Mouse (Mus musculus) CD8-positive naive resting alpha-beta T cell, adult 57 days (primary cell): Measurements from ENCODE around the gene Sigmar1. TPM values are rescaled to one million over a fixed set of nuclear protein-coding genes. Genes with fewer than 3 reads are reported as not detected.

Source experiments
- total RNA-seq: library from RNA; stranded (reverse); gene quantifications from one replicate; pipeline ENCODE4 v1.2.4, GENCODE M21; 2023

Sigmar1 gene
- total RNA-seq = 23.5 TPM

DNA sequence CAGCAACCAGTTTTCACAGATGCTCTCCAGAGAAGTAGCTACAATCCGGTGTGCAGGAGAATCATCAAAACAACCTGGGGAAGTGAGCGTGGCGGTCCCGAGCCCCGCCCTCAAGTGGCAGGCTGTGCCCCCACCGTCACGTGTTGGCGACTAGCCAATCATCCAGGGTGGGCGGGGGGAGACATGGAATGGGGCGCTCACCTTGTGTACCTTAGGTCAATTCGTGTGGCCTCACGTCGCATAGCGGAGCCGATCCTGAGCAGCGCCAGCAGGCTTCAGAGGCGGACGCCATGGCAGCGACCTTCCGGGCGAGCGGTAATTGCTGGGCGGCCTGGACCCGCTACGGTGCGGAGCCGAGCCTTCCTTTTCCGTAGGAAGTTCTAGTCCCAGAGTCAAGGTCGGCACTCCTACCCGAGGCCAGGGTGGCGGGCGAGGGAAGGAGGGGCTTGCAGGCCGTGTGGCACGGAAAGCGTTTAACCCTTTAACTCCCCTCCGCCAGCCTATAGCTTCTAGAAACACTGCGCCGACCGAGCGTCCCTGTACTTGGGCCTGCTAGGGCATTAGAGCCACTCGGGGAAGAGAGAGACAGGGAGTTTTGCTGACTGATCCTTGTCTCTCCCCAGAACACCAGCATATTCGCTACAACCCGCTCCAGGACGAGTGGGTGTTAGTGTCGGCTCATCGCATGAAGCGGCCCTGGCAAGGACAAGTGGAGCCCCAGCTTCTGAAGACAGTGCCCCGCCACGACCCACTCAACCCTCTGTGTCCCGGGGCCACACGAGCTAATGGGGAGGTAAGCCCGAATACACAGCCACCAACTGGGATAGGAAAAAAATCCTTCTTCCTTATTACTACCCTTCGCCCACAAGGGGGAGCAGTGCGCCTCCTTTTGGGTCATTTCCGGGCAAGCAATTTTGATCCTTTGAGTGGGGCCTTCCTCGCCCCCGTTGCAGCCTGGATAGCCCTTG is at the start of gene Sigmar1:
TSS of gene Sigmar1 (minus strand) at position 820 of the 968 bp plus-strand sequence.

DNA sequence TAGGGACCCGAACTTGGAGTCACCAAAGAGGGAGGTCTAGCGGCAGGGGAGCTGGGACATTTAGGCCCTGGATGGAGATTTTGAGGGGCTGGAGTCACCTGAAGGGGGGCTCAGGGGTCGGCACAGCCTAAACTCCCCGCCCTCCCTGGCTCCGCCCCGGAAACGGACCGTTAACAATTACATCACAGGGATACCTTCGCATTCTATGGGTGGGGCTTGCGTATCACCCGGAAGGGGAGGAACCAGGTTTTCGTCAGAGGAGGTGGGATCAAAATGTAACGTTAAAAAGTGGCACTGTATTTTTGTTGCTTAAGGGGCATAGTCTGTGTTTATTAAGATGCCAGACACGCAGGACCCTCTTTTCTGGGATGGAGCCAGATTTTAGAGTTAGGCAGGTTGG is 18.0 kb upstream of the Sigmar1 start, which contains the start of gene Ccl27a:
TSS of gene Ccl27a (minus strand) at position 246 of the 400 bp plus-strand sequence.

DNA sequence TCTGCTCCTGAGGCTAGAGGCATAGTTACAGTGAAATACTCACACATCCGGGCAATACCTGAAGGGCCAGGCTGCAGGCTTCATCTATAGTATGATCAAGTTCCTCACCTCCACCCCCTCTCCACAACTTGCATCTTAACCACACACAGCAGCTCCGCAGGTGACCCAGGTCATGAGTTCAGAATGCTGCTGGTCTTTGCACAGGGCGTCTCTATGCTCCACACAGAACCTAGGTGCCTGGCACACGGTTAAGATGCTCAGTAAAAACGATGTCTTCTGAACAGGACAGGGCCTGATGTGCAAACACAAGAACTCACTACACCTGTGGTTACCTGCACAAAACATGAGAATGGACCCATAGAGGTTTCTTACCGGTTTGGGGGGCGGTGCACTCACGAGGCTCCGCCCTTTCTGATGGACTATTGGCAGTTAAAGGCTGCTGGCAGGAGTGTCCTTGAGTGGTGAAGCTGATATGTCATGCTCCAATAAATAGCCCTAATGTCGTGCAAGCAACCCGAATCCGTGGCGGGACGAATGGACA is 1.1 kb downstream of the Sigmar1 start, which contains the start of gene Galt:
TSS of gene Galt (plus strand) at position 432 of the 541 bp plus-strand sequence.

DNA sequence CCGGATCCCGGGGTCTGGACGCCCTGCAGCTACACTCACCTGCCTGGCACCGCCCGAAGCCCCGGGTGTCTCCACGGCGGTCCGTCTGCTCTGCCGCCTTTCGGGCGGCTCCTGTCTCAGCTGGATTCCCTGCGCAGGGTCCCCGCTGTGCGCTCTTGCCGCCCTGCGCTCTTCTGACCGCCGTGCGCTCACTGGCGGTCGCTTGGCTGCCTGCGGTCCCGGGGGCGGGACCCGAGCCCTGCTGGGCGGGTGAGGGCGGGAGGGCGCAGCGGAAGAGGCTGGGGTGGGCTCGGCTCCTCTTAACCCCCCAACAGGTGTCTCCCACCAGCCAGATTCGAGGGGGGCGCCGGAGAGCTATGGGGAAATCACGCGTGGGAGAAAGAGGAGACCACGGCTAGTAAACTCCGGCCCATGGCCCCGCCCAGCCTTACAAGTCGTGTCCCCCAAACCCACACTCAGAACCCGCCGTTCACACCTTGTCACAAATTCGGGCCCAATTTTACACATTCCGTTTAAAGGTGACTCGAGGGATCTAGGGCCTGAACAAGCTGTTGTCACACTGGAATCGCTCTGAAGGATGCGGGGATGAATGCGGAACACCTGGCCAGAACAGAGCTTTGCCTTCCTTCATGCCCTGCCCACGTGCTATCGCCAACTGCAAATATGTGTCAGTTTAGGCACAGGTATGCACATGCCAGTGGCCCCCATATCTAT is 24.7 kb downstream of the Sigmar1 start, which contains the start of gene Arid3c:
TSS of gene Arid3c (minus strand) at position 91 of the 714 bp plus-strand sequence.

DNA sequence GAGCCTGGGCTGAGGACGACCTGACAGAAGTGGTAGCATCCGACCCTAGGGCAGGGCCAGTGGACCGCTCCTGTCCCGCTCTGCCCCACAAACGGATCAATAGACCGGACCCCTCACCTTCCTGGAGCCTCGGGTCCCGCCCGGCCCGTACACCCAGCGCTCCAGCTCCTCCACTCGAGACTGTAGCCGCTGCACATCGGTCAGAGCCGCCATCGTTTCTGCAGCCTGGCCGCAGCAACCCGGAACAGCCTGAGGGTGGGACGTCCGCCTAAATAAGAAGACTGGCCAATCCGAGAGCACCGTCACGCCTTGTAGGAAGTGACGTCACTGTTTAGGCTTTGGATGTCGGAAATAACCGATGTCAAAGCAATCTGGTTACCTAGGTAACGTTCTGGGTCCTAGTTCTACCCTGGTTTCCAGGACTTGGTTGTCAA is 33.0 kb downstream of the Sigmar1 start, which contains the start of gene Dctn3:
TSS of gene Dctn3 (minus strand) at position 253 of the 434 bp plus-strand sequence.

DNA sequence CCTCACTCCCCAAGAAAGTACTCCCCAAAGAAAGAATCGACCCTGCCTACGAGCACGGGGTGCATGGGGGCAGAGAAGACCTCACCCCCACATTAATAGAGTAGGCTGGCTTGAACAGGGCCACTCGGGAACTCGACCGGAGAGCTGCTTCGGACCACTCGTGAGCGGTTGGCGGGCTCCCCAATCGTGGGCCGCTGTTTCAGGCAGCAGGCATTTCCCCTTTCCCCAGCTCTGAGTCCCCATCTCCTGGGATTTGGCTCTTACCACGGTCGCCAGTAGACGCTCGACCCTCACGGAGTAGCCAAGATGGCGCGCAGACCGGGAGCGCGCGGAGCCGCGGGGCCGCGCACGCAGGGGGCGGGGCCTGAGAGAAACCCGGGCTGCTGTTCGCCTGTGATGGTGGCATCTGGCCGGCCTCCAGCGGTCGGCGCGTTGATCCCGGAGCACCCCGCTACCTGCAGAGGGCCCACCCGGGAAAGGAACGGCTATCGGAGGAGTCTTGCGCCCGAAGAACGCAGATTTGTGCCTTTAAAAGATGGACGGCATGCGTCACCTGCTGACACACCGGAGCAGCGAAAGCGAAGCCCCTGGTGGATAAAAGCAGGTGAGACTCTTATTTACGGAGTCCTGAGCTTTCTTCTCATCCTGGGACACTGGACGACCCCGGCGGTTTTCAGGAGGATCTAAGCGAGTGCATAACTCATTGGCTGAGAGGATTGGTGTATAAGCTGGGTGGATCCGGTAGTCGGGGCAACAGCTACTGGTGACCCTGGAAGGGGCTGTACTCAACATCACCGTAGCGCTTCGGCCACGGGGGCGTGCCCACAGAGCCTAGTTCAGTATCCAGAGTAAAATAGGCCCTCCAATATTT is 42.5 kb downstream of the Sigmar1 start, which contains the start of gene Rpp25l:
TSS of gene Rpp25l (minus strand) at position 338 of the 871 bp plus-strand sequence.

DNA sequence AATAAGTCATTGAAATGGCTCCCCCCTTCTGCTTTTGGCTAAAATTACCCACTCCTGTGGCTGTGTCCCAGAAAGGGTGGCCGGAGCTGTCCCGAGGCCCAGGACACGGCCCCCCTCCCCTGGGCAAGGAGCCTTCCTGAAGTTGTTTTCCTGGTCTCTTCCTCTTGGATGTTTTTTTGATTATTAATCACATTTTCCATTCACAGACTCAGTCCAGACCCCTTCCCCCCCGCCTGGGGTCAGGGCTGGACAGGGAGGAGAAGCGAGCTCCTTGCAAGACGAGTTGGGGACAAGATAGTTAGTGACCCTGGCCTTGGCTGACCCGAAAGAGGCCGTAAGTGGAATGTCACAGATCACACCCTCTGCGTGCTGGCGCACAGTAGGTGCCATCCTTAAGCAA is 56.2 kb downstream of the Sigmar1 start, which contains the start of gene Il11ra1:
TSS of gene Il11ra1 (plus strand) at position 207 of the 400 bp plus-strand sequence.

DNA sequence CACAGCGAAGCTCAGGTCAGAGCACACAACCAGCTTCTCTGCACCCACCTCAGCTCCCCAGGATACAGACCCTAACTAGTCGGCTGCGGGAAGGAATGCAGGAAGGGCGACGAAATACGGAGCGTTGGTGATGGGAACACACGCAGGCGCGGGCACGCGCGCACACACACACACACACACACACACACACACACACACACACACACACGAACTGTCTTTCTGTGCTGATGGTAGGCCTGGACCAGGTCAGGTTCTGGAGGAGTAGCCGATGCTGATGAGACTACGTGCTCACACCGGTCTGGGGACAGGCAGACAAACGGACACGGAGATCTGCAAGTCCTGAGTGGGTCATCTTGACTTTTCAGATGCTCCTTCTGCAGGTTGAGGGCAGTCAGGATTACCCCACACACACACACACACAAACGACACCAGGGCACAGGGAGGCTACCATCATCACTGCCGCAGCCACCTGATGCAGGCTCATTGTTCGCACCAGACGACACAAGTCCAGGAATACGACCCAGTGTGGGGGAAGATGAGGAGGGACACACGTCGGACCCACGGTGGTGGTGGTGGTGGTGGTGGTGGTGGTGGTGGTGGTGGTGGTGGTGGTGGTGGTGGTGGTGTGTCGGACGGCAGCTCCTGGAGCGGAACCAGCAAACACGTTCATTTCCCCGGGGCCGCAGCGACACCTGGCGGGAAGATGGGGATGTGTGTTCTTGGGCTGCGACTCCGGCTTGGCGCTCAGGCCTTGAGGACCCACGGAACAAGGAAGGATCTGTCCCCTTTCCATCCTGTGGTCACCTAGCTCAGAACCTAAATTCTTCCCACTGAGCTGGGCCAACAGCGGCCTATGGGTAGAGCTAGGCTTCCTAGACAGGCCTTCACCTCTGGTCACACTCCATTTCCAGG is 58.8 kb downstream of the Sigmar1 start, which contains the start of gene Cntfr:
TSS of gene Cntfr (minus strand) at position 160 of the 912 bp plus-strand sequence.

Other genes with a start within 250 kb of the Sigmar1 start
- 0.49 TPM for gene 1110017D15Rik, start 238.8 kb downstream of the Sigmar1 start, total RNA-seq
- gene Fam219a, start 186.6 kb downstream of the Sigmar1 start, total RNA-seq = 12.2 TPM
- not detected for gene Dnaic1, start 186.4 kb downstream of the Sigmar1 start, total RNA-seq
- gene Enho, start 115.8 kb downstream of the Sigmar1 start, total RNA-seq = not detected
- not detected for gene Cntfr, start 59.1 kb downstream of the Sigmar1 start, total RNA-seq
- 20.6 TPM for gene Il11ra1, start 56.2 kb downstream of the Sigmar1 start, total RNA-seq
- gene Rpp25l, start 42.6 kb downstream of the Sigmar1 start, total RNA-seq = 34.5 TPM
- 57.7 TPM for gene Dctn3, start 33.0 kb downstream of the Sigmar1 start, total RNA-seq
- gene Arid3c, start 25.0 kb downstream of the Sigmar1 start, total RNA-seq = not detected
- gene Galt, start 929 bp downstream of the Sigmar1 start, total RNA-seq = 59.8 TPM
- 9.4 TPM for gene Ccl27a, start 18.1 kb upstream of the Sigmar1 start, total RNA-seq
- not detected for gene Gm21541, start 147.5 kb upstream of the Sigmar1 start, total RNA-seq
- gene Gm20878, start 185.4 kb upstream of the Sigmar1 start, total RNA-seq = 2.1 TPM
- not detected for gene Fam205a4, start 209.9 kb upstream of the Sigmar1 start, total RNA-seq